Mouse (Mus musculus) kidney, adult 2 months (tissue): ENCODE data around the gene Rassf2. TPM values are rescaled to one million over a fixed set of nuclear protein-coding genes. Genes with fewer than 3 reads are reported as not detected.

Experiments used
- DNase-seq: peaks from one replicate; pipeline ENCODE4 v3.0.0; 2021
- H3K27ac ChIP-seq: fragments of 200-500 bp; 2 replicates; pipeline ENCODE4 v1.5.1; 2012; ENCODE audit warnings: low read depth, low read length, control low read depth, inconsistent platforms; ENCODE audit not compliant: insufficient read depth
- H3K27me3 ChIP-seq: fragments of 200-500 bp; replicated peaks from 2 replicates; pipeline ENCODE4 v1.6.1; 2012; ENCODE audit warnings: mild to moderate bottlenecking, moderate library complexity, low read length, inconsistent platforms; ENCODE audit not compliant: control insufficient read depth, insufficient read depth
- H3K36me3 ChIP-seq: fragments of 200-500 bp; 2 replicates; pipeline ENCODE4 v1.6.1; 2012; ENCODE audit warnings: mild to moderate bottlenecking, moderate library complexity, low read length, inconsistent platforms; ENCODE audit not compliant: control insufficient read depth, insufficient read depth
- H3K4me1 ChIP-seq: fragments of 200-500 bp; 2 replicates; pipeline ENCODE4 v1.6.1; 2011; ENCODE audit warnings: low read length; ENCODE audit not compliant: control insufficient read depth, insufficient read depth
- H3K4me3 ChIP-seq: fragments of 200-500 bp; 2 replicates; pipeline ENCODE4 v1.5.1; 2011; ENCODE audit warnings: mild to moderate bottlenecking, low read depth, low read length, control low read depth; ENCODE audit not compliant: insufficient read depth
- CTCF ChIP-seq: fragments of 200-500 bp; conservative IDR thresholded peaks from 2 replicates; pipeline ENCODE4 v1.5.1; 2011; ENCODE audit warnings: low read depth, mild to moderate bottlenecking, control low read depth, low read length, moderate library complexity, mixed read lengths; ENCODE audit not compliant: insufficient read depth, insufficient read length
- POLR2A ChIP-seq: fragments of 200-500 bp; IDR thresholded peaks from one replicate; pipeline ENCODE4 v1.6.1; 2011; ENCODE audit warnings: low read depth, low read length, control low read depth
- WGBS: fragments of 180-500 bp; shearing (Covaris S2); methylation state at CpG from one replicate; pipeline ENCODE4 v1.1.7; 2018; 5-methylcytosine and 5-hydroxymethylcytosine counted together
- polyA plus RNA-seq: library from polyadenylated mRNA; depleted of rRNA; stranded (reverse); fragments of >200 nt; gene quantifications from 2 replicates; pipeline ENCODE4 v1.2.3, GENCODE M21; 2012

Gene Rassf2
- polyA plus RNA-seq, 1 experiment: 9.2 TPM

GRCm38 (mm10) chr2:131996369-131996768 lies 33.7 kb downstream of the Rassf2 start:
- Histone ChIP-seq H3K27me3 (no peaks in the 10 kb centered on the region), H3K27ac (no peak overlapping the region), H3K4me3 (no peak overlapping the region), H3K36me3 (no peaks in the 10 kb centered on the region), H3K4me1 (peaks cover 3% of the 10 kb centered on the region; the same call in 1 of the 2 replicates)
- no peak for TF ChIP-seq POLR2A
- no peak for TF ChIP-seq CTCF
- 66% methylated on average over 7 of the region's 7 CpGs for WGBS
- DNase-seq: no peak

DNA sequence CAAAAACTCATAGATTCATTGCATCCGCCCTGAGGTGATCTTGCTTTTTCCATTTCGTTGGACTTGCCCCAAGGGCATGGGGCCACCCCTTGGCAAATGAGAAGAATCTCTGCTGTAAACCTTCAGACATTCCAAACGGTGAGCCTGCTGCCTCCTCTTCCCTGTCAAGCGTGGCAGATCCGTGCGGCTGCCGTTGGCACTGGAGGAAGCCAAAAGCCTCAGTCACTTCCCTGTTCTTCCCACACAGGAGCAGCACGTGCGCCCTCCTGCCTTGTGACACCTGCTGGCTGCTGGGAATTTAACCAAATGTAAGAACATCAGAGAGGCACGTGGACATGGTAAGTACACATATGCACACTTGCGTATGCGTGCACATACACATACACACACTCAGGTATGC lies 34.3 kb downstream of the Rassf2 start:
- H3K27me3 ChIP-seq: no peaks in the 10 kb centered on the region
- no peaks in the 10 kb centered on the region for H3K36me3 ChIP-seq
- no peak overlapping the region for H3K27ac ChIP-seq
- TF ChIP-seq CTCF (no peak), POLR2A (no peak)
- DNase-seq: peak; percentile 16
- H3K4me1 ChIP-seq: peaks cover 3% of the 10 kb centered on the region; the same call in 1 of the 2 replicates
- no peak overlapping the region for H3K4me3 ChIP-seq
- WGBS: 55% methylated on average over 12 of the region's 12 CpGs

DNA sequence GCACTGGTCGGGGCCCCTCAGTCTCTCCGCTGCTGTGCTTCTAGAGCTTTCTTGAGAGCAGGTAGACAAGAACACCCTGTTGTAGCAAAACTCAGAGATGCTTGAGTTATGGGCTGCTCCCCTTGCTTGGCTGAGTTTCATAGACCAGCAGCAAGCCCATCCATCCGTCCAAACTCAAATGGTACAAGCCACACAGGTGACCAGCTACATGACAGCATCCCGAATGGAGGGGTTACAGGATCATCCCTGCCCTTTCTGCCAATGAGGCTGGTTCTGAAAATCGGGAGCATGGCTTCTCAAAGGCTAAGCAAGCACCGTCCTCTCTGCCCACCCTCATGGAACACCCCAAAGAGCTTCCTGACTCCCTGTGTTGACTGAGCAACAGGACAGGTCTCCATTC lies 35.1 kb downstream of the Rassf2 start:
- no peak overlapping the region for H3K27ac ChIP-seq
- H3K4me3 ChIP-seq: no peak overlapping the region
- no peaks in the 10 kb centered on the region for H3K27me3 ChIP-seq
- DNase-seq: no peak
- no peaks in the 10 kb centered on the region for H3K36me3 ChIP-seq
- peaks cover 3% of the 10 kb centered on the region; the same call in 1 of the 2 replicates for H3K4me1 ChIP-seq
- no peak for TF ChIP-seq POLR2A
- no peak for TF ChIP-seq CTCF
- WGBS: 90% methylated on average over 6 of the region's 6 CpGs

- 24% methylated on average over 14 of the region's 14 CpGs for WGBS
- H3K4me3 ChIP-seq: no peak overlapping the region
- TF ChIP-seq POLR2A (no peak), CTCF (no peak)
- H3K27me3 ChIP-seq: no peaks in the 10 kb centered on the region
- no peak overlapping the region for H3K27ac ChIP-seq
- H3K36me3 ChIP-seq: no peaks in the 10 kb centered on the region
- peak; percentile 35 for DNase-seq
- H3K4me1 ChIP-seq: peaks cover 3% of the 10 kb centered on the region; the same call in 1 of the 2 replicates
Measured at GRCm38 (mm10) chr2:131993563-131994088, 36.4 kb downstream of the Rassf2 start.

GRCm38 (mm10) chr2:131993151-131993550 lies 36.9 kb downstream of the Rassf2 start:
- H3K27me3 ChIP-seq: no peaks in the 10 kb centered on the region
- no peak overlapping the region for H3K4me3 ChIP-seq
- no peaks in the 10 kb centered on the region for H3K36me3 ChIP-seq
- WGBS: 49% methylated on average over 4 of the region's 4 CpGs
- peaks cover 3% of the 10 kb centered on the region; the same call in 1 of the 2 replicates for H3K4me1 ChIP-seq
- TF ChIP-seq POLR2A (no peak), CTCF (no peak)
- no peak overlapping the region for H3K27ac ChIP-seq
- DNase-seq: no peak

- Histone ChIP-seq H3K4me1 (peaks cover 3% of the 10 kb centered on the region; the same call in 1 of the 2 replicates), H3K27ac (no peak overlapping the region), H3K27me3 (no peaks in the 10 kb centered on the region), H3K36me3 (no peaks in the 10 kb centered on the region), H3K4me3 (no peak overlapping the region)
- no peak for DNase-seq
- no peak for TF ChIP-seq POLR2A
- WGBS: 90% methylated on average over 2 of the region's 2 CpGs
Measured at GRCm38 (mm10) chr2:131992487-131992886, 37.6 kb downstream of the Rassf2 start.

DNA sequence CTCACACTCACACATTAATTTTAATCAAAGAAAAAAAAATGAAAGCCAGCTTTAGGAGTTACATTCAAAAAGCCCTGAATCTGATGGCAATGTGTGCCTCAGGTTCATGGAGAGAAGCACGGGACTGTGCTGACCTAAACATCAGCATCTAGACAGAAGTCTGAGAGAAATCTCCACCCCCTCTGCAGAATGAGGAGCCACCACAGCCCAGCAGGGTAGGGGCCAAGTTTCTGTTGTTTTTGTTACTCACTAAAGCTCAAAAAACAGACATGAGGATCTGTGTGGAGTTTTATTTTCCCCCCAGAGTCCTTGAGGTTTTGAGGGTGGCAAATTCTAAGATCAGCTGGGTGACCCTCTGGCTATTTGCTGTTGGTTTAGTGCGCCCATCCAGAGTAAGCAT lies 41.5 kb downstream of the Rassf2 start:
- H3K4me3 ChIP-seq: no peak overlapping the region
- no peaks in the 10 kb centered on the region for H3K36me3 ChIP-seq
- no peak overlapping the region for H3K27ac ChIP-seq
- no peak for TF ChIP-seq POLR2A
- TF ChIP-seq CTCF: no peak
- WGBS: 77% methylated on average over 2 of the region's 2 CpGs
- H3K4me1 ChIP-seq: no peaks in the 10 kb centered on the region; the same call in 1 of the 2 replicates
- no peaks in the 10 kb centered on the region for H3K27me3 ChIP-seq
- DNase-seq: no peak
